Mouse (Mus musculus) cerebellum, postnatal 25 days (tissue): ENCODE measurements at regions not wholly inside any gene's neighbourhood (a gene's known extent, or its start where the extent isn't known, plus 50 kb on each side); places are given as distances from the start of the nearest gene placed in this dataset.
"Not testable (repeated sequence)": the region's sequence is repeated elsewhere in the genome, so short reads cannot be mapped to it uniquely, and the experiment has no call there.

Source experiments
- DNase-seq, 2 experiments: peaks; one replicate each; pipeline ENCODE4 v3.0.0; 2021; ENCODE audit warnings: mixed read lengths in 2 of 2

DNA sequence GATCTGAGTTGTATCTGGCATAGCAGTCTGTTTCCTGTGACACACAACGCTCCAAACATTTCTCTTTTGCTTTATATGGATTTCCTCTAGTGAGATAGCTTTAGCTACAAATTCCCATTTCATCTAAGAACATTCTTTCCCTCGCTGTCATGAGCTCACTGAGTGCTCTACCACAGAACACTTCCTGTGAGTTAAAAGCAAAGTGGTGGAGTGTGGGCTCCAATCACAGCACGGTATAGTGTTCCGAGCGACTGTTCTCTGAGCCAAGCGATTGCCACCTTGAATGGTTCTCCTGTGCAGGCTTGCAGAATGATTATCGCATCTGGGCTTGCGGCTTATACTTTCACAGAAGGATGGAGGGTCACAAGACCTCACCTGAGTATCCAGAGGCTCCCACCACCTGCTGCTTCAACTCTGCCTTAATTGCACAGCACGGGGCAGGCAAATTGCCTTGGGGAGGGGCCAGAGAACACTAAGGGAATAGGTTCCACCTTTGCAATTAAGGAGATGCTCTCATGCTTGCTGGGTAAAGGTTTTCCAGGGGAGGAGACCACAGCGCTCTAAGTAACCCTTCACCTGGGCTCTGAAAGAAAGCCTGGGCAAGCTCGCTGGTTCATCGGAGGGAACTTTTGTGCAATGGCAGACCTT, 477.7 kb downstream of the Zfp704 start:
- DNase-seq = no peak

DNA sequence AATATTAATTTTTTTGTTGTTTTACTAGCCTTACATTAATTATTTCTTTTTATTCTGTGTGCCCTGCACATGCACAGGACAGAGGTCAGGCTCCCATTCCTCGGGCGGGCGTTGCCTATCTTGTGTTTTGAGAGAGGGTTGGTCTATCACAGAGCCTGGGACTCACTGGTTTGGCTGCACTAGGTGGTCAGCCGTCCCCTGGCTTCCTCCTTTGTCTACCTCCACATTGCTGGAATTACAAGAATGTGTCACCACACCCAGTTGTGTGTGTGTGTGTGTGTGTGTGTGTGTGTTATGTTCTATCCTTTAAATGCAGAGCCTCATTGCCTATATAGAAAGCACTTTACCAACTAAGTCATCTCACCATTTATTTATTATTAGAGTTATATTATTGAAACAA, 478.5 kb downstream of the Zfp704 start:
- no peak for DNase-seq

DNA sequence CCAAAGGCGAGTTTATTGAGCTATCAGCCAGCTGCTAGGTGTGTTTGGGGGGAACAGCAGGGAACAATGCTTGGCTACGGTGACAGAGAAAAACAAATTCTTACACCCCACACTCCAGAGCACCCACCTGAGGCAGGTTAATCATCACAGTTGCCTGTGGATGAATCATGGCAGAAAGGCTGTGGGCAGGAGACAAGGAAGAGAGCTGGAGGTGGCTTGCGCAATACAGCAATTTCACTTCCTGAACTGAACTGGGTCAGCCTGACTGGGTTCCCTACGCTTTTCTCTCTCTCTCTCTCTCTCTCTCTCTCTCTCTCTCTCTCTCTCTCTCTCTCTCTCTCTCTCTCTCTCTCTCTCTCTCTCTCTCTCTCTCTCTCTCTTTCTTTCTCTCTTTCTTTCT, 481.5 kb downstream of the Zfp704 start:
- DNase-seq = no peak

DNA sequence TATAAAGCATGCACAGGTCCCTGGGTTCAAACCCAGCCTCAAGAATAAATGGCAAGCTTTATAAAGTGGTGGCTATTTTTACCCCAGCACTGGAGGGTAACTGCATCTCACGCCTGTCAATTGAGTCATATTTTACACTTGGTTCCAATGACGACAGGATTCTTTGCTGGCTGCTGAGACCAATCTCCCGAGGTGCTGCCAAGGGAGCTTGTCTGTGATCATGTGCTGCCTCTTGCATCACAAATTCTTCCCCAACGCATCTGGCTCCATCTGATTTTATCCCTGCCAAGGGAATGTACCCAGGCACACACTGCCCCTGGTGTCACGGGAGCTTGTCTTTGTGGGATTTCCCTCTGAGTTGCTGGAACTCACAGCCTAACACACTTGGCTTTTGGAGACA, 486.8 kb downstream of the Zfp704 start:
- no peak for DNase-seq

DNA sequence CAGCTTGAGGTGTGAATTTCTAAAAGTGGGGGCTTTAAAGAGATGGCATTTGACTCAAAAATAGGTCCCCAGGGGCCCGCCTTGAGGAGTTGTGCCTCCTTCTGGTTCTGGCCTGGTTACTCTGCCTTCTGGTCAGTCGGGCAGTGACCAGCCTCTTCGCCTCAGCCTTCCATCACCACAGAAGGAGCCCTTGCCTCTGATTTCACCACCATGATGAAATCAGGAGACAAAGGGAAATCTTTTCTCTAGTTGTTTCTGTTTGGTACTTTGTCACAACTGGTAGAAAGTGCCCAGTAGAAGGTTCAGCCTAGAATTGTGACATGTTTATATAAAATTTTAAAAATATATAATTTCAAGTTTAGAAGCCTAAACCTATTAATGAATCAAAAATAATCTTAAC, 492.0 kb downstream of the Zfp704 start:
- DNase-seq = no peak

DNA sequence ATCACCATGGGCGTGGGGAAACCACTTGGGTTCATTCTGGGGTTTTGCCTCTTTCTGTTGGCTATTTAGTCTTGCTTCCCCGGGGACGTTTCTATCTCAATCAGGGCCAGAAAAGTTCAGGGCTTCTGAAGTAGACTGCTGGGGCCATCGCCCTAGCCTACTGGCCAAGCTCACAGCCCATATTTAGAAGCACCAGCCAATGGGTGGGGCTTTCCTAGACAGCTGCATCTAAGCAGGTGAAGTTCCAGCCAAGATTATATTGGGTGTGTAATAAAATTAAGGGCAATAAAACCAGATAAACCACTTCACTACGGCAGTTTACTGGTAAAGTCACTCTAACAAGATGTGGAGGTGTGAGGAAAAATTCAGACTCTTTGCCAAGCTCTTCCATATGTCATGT, 496.5 kb downstream of the Zfp704 start:
- DNase-seq = no peak

DNA sequence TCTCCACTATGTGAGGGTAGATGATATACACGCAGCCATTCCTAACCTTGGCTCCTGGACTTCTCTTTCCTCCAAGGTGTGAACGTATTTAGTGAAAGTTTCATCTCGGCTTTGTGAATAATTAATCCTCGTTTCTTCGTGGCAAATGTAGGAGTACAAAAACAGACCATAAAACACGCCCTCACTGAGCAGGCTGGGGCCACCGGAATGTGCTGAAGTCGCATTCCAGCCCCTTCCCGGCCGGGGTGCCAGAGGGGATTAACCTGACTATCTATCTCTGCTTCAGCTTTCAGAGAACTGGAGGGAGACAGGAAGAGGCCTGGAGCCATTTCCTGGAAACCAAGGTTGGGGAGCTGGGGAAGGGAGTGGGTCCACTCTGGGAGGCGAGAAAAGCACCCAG, 499.1 kb downstream of the Zfp704 start:
- no peak for DNase-seq

DNA sequence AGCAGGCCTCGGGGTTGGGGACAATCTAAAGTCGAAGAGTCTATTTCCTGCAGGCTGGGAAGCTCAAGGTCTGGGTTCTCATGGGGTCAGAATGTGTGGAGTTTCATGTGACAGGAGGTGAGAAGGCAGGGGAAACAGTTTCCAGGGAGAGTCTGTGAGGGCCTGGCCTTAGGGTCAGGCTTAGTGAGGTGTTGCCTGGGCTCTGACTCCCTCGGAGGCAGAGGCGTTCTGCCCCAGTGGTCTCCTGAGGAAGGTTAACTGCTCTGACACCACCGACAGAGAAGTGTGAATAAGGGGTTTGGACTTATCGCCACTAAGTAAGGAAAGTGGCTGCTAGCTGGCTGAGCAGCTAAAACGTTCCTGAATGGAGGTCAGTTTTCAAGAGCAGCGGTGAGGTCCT, 499.9 kb downstream of the Zfp704 start:
- no peak for DNase-seq

DNA sequence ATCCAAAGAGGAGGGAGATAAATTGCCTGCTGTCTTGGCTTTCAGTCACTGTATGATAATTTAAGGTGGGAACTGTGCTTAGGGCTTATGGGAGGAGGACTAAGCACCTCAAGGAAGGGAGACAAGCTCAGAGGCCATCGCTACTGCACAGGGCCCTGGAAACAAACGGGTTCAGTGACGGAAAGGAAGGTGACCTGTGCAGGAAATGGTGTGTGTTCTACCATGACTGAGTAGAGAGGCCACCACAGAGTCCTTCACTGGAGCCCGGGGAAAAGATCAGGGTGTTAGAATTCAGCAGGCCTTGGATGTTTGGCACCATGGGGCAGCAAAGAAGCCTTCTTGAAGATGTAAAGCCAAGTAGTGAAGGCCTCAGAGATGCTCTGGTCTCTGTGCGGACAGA, 500.4 kb downstream of the Zfp704 start:
- no peak for DNase-seq

DNA sequence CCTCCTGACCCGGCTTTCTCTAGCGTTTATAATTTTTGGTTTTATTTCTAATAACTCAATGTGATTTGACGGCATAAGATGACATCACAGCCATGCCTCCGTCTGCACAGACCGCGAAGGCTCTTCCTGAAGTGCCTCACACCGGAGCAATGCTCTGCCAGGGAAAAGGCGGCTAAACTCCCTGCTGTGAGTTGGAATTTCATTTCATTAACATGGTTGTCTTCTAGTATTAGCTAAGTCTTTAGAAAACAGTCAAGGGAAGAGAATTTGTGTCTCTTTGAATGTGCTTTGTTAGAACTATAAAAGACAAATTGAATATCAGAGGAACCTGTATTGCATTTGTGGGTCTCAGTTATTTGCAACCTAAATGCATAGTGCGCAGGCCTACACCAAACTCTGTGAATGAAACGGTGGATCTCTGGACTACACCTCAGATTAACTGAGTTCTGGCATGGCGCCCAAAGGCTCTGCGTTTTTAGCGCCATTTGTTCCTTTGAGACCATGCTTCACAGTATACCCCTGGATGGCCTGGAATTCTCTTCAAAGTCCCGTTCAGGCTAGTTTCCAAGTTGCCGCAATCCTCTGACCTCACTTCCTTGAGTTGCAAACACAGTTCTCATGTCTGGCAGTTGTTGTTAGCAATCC, 502.0 kb downstream of the Zfp704 start:
- peak in 1 of 2 experiments; percentile 11 for DNase-seq

DNA sequence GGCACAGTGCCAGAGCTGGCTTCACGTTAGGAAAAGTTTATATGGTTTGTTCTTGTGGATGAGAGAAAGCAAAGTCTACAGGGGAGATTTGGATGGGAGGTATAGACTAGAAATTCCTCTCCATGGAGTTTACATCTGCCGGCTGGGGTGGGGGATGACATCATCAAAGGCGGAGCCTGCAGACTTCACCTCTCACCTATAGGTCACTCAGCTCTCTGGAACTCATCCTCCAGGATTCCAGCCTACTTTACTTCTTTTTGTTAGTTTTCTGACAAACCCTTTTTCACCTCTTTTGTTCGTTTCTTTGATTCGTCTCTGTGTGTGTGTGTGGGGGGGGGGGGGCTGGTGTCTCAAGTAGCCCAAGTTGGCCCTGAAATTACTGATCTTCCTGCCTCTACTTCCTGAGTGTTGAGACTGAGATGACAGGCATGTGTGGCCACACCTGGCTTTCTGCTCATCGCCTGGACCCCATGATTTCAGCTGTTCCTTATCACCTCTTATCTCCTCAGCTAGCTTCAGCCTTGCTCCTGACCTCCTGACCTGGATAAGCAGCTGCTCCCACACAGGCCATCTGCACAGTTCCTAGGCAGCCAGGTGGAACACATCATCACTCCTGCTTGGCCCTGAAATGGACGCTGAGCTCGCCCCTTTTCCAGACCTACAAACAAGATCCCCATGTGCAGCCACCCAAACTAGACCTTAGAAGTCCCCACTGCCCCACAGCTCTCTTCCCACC, 504.5 kb downstream of the Zfp704 start:
- no peak for DNase-seq

DNA sequence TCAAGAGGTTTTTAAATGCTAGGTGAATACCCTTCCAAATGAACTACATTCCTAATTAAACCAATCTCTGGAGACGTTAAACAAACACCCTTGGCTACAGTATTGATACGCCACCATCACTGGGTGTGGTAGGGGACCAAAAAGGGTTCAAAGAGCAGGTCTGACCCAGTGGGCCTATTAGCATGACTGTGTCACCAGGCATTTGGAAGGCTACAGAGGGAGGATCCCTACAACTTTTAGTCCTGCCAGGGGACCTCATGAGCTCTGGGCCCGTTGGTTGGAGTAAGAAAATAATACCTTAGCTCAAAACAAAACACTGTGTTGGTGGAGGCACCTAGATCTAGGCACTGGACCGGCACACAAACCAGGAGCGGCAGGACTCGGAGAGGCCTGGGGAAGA, 506.4 kb downstream of the Zfp704 start:
- DNase-seq = no peak

DNA sequence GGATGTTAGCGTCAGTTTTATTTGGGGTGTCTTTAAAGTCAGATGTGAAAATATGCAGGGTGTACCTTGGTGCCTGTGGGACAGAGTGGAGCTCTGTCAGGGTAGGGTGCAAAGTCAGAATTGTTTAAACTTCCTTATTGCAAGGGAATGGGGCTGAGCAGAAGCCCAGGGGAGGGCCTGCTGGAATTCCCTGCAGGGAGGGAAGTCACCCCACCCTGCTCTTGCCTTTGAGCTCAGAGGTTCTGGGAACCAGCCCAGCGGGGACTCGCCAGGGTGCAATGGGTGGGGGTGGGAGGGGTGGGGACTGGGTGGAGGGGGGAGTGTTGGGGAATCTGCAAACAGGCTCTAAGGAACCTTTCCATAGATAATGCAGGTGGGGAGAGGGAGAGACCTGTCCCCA, 508.6 kb downstream of the Zfp704 start:
- no peak for DNase-seq

DNA sequence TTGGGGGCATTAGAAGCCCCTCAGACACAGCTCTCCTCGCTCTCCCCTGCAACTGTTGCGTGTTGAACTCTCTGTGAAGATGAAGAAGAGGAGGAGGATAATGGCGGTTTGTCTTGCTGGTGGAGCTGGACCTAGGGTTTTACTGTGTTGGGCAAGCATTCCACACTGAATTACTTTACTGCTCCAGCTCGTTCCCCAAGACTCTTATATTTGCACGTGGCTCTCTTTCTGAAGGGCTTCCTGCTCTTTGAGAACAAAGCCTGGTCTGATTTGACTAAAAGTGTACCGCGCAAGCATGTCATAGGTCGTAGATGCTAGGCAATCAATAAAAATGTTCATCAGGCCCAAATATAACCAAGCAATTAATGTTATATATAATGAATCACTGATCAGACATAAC, 509.1 kb downstream of the Zfp704 start:
- no peak for DNase-seq

DNA sequence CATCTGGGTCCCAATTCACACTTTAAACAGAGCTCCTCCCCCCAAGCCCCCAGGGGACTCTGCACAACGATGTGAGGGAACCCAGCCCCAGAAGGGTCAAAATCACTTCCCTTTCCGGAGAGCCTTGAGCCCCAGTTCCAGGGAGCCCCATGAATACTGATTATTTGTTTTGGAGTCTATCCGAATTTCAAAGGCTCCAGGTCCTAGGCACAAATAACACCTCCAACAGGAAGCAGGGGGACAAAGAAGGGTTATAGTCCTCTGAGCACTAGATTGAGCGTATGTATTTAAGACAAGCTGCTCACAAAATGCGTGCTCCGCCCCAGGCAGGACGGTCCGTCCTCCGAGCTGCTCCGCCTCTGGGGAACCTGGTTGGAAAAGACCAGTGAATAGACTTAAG, 511.4 kb downstream of the Zfp704 start:
- no peak for DNase-seq

DNA sequence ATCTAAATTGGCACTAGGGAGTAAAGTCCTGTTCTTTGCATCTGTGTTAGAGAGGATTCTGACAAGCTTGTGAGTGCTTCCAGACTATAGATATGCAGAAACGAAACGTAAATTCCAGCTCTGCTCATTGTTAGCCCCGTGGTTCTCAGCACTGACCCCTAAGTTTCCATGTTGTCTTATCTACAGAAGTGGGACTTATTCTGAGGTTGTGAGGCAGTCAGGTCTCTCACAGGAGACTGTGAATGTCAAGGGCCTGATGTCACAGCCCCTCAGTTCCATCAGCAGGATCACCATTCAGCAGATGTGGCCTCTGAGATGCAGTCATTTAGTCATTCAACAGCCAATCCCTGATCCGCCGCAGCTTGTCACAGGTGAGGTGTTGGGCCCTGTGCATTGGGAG, 525.8 kb downstream of the Zfp704 start:
- DNase-seq = no peak

DNA sequence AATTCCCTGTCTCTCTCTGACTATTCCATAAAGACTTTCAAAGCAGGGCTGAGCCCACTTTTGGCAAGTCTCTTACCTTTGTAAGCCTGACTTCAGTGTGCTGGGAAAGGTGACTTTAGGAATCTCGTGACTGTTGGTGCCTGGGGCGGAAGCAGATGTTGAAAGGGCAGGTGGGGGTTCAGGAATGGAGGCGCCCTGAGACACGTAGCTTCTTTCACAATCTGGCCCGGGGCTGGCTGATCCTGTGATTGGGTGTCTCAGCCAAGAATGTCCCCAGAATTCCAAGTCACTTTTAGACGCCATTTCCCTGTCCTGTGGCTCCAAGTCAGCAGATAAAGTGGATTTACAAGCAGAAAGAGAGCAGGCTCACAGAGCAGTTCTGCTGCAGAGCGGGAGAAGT, 527.8 kb downstream of the Zfp704 start:
- no peak for DNase-seq

DNA sequence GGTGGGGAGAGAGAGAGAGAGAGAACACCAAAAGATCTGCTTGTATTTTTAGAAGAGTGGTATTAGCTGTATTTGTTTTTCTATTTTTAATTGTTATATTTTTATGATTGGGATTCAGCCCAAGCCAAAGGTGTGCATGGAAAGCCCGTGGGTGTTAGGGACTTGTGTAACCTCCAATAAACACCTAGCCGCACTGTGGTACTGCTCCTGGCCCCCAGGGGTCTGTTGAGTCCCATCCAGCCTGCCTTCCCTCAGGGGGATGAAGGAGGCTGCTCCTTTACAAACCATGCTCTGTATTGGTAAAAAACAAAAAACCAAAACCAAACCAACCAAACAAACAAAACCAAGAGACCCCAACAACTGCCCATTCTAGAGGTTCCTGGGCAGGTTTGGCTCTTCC, 531.7 kb downstream of the Zfp704 start:
- no peak for DNase-seq

DNA sequence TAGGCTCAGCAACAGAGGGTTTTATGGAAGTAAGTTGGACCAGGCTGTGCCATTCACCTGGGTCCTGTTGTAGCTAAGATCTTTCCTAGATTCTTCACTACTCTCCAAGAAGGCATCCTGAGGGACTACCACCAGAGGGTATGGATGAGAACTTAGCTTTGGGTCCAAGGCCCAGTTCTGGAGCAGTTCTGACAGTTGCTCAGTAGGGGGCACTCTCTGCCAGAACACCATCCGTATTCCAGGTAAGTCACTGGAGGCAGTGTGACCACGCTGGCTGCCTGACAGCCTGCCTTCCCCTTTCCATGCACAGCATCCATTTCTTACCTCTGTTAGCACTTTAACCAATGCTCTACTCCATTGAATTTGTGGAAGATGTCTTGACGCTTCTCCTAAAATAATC, 533.2 kb downstream of the Zfp704 start:
- peak; percentile 61 to 77 for DNase-seq

DNA sequence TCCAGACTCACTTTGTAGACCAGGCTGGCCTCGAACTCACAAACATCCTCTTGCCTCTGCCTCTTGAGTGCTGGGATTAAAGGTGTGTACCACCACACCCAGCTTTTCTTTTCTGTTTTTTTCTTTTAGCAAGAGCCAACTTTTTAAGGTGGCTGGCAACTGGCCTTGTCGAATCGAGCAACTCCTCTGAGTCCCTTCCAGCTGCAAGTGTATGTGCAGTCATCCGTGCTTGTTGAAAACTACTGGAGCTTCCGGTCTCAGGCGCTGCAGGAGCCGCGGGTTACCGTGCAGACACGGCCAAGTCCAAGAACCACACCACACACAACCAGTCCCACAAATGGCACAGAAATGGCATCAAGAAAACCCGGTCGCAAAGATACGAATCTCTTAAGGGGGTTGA, 537.4 kb downstream of the Zfp704 start:
- not testable (repeated sequence) for DNase-seq

DNA sequence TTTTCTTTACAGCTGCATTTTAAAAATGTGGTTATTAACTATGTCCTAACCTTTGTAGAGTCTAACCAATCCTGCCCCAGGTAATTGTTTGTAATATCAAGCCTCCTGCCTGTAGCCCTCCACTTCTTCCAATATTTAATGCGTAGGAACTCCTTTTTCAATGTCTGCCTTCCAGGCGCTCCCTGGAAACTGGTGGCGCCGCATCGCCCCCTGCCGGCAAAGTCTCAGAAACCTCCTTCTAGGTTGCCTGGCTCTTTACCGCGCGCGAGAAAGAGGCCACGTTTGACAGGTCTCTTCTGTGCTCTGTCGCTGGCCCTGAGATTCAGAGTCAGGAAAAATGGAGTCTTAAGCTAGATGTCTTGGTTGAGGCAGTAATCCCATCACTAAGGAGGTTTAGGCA, 542.8 kb downstream of the Zfp704 start:
- DNase-seq = peak; percentile 91 to 95

DNA sequence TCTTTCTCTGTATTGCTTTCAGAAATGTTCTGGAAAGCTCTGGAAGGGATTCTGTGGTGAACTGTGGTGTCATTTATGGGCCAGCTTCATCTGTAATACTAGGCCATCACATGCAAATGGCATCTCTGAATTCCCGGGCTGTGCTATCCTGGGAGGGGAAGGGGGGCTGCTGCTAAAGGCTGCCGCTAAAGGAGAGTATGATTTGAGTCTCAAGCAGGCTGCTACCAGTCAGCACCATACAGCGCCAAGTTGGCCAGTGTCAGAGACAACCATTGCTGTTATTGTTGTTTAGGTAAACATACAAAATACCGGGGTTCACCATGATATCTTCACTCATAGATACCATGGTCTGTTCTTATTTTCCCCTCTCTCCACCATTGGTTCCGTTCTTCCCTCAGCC, 543.5 kb downstream of the Zfp704 start:
- DNase-seq = no peak

DNA sequence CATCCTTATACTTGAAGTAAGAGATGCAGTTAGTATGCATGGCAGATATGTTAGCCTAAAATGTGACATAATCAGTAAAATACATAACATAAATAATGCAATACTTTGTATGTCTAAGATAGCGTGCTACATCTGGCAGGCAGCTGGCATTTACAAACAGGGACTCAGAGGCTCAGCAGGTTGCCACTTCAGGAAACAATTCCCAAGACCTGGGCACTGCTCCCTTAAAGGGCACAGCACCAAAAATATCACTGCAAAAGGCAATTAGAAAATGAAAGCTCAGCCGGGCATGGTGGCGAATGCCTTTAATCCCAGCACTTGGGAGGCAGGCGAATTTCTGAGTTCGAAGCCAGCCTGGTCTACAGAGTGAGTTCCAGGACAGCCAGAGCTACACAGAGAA, 544.0 kb downstream of the Zfp704 start:
- DNase-seq = no peak

DNA sequence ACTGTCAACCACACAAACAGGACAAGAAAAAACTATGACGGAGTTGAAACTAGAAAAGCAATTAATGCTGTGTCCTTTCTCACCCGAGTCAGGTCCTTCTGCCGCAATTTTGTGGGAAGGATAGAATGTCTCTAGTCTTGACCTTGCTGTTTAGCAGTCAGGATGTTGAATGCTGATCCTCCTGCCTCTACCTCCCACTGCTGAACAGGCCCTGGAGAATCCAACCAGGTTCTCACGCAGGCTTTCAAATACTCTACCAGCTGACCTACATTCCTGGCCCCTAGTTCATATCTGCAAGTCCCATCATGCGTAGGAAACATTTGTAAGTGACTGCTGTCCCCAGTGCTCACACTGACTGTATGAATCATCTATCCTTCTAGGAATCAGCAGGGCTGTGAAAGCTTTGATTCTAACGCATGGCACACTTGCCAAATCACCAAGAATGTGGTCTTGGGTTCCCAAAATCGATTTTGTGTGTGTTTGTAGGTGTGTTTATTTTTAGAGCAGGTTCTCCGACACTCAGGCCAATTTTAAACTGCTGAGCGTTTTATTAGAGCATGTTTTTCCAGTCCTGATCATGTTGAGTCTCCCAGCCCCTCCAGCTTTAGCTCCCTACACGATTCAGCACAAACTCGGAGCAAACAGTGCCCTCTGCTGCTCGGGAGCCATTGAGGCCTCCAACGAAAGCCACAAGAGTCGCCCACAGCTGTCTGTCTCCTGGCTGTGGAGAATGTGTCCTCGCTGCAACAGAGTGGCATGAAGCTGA, 545.4 kb downstream of the Zfp704 start:
- DNase-seq = peak; percentile 60 to 75
